Mouse (Mus musculus): ENCODE data around the gene Olfr1395. TPM values are rescaled to one million over a fixed set of nuclear protein-coding genes. Genes with fewer than 3 reads are reported as not detected.

Olfr1395 gene
- total RNA-seq (2021), result not detected
- long read RNA-seq, experiment 1, result 0 reads
- long read RNA-seq, experiment 2, result 0 reads

GRCm38 (mm10) chr11:49141974-49142373 is at the start of gene Olfr1395:
Olfr1395 (plus strand) TSS chr11:49142274.
- Histone ChIP-seq H3K27ac (no peak within 1 kb of the TSS), H3K4me3 (no peak within 1 kb of the TSS)
- DNase-seq, result no peak
- no peak for TF ChIP-seq CTCF (IDR thresholded peaks at IDR 0.05)
- intact Hi-C loops (cut with DNase I), result no loop called here

DNA sequence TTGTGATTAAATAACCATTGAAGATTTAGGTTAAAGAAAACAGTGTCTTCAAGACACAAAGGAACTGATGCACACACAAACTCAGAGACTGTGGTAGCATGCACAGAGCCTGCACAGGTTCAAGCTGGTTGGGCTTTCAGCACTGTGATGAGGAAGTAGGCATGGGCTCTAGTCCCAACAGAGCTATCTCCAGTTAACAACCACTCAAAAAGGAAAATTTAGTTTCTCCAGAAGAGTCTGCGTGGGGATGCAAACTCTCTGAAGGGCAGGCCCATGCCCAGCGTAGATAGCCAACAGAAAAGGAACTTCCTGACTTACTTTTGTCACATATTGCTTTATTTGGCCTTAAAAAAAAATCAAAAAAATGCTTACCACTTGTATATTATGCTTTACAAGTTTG is 49.3 kb upstream of the Olfr1395 start:
- TF ChIP-seq CTCF (IDR thresholded peaks at IDR 0.05), result no peak
- Histone ChIP-seq H3K27ac (no peak overlapping the region), H3K4me3 (no peak overlapping the region)
- intact Hi-C loops (cut with DNase I), result no loop called here
- DNase-seq, result no peak

- no peak for DNase-seq
- Histone ChIP-seq H3K27ac (no peak overlapping the region), H3K4me3 (no peak overlapping the region)
- intact Hi-C loops (cut with DNase I), result no loop called here
- TF ChIP-seq CTCF (IDR thresholded peaks at IDR 0.05), result no peak
These were observed 48.0 kb upstream of the Olfr1395 start for GRCm38 (mm10) chr11:49093861-49094660.

GRCm38 (mm10) chr11:49095367-49095766 is 46.7 kb upstream of the Olfr1395 start:
- TF ChIP-seq CTCF (IDR thresholded peaks at IDR 0.05), result no peak
- no peak overlapping the region for H3K4me3 ChIP-seq
- DNase-seq, result no peak
- H3K27ac ChIP-seq, result no peak overlapping the region
- intact Hi-C loops (cut with DNase I), result no loop called here

- TF ChIP-seq CTCF (IDR thresholded peaks at IDR 0.05), result no peak
- DNase-seq, result no peak
- no peak overlapping the region for H3K27ac ChIP-seq
- H3K4me3 ChIP-seq, result no peak overlapping the region
- intact Hi-C loops (cut with DNase I), result no loop called here
These were observed 41.7 kb upstream of the Olfr1395 start for GRCm38 (mm10) chr11:49100409-49100808.

GRCm38 (mm10) chr11:49101500-49101899 is 40.6 kb upstream of the Olfr1395 start:
- TF ChIP-seq CTCF (IDR thresholded peaks at IDR 0.05), result no peak
- Histone ChIP-seq H3K4me3 (no peak overlapping the region), H3K27ac (no peak overlapping the region)
- no peak for DNase-seq
- intact Hi-C loops (cut with DNase I), result no loop called here

DNA sequence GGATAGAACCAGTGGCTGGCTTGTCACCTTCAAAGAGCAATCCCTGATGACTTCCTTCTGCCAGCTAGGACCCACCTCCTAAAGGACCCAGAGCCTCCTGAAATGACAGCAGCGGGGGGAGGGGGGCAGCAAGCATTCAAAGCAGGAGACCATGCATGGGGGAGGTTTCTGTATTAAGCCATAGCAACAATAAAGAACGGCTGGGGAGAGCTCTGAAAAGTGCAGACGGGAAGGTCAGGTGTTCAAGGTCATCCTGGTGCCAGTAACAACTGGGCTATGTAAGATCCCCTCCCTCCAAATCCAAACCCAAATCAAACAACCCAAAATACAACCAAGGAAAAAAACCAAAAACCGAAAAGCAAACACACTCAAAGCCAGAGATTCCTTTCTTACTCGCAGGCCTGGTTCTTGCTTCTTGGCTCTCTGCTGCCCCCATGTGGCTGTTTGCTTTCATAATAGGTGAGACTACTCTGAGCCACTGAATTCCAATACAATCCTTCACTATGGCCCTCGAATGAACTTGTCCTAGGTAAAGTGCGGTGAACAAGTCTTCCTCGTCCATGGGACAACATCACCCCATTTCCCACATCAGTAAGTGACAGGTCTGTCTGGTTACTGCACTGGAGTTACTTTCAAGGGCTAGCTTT is 38.9 kb upstream of the Olfr1395 start:
- DNase-seq, result peak; percentile 88
- Histone ChIP-seq H3K27ac (no peak overlapping the region), H3K4me3 (no peak overlapping the region)
- intact Hi-C loops (cut with DNase I), result loop anchor here (1.0 kb wide), 1 partner anchor 229 kb away; no protein-coding TSS in a partner anchor
- peak; percentile 88 for TF ChIP-seq CTCF (IDR thresholded peaks at IDR 0.05)

DNA sequence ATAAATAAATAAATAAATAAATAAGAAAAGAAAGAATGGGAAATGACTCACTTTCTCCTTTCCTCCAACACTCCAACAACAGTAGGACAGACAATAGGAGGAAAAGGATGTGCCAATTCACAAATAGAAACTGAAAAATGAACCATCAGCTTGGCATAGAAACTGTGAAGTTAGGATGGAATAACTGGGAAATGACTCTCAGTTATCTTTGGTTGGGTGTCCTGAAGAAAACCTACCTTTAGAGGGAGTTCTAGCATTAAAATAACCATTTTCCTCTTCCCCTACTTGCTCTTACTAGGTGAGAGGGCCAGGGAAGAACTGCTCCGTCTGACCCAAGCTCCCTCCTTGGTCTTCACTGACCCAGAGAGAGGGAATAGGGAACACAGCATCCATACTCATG is 36.3 kb upstream of the Olfr1395 start:
- DNase-seq, result no peak
- Histone ChIP-seq H3K27ac (no peak overlapping the region), H3K4me3 (no peak overlapping the region)
- intact Hi-C loops (cut with DNase I), result loop anchor here (5.0 kb wide), 1 partner anchor 333 kb away; no protein-coding TSS in a partner anchor
- TF ChIP-seq CTCF (IDR thresholded peaks at IDR 0.05), result peak; percentile 8; the same call in 1 of the 2 replicates

DNA sequence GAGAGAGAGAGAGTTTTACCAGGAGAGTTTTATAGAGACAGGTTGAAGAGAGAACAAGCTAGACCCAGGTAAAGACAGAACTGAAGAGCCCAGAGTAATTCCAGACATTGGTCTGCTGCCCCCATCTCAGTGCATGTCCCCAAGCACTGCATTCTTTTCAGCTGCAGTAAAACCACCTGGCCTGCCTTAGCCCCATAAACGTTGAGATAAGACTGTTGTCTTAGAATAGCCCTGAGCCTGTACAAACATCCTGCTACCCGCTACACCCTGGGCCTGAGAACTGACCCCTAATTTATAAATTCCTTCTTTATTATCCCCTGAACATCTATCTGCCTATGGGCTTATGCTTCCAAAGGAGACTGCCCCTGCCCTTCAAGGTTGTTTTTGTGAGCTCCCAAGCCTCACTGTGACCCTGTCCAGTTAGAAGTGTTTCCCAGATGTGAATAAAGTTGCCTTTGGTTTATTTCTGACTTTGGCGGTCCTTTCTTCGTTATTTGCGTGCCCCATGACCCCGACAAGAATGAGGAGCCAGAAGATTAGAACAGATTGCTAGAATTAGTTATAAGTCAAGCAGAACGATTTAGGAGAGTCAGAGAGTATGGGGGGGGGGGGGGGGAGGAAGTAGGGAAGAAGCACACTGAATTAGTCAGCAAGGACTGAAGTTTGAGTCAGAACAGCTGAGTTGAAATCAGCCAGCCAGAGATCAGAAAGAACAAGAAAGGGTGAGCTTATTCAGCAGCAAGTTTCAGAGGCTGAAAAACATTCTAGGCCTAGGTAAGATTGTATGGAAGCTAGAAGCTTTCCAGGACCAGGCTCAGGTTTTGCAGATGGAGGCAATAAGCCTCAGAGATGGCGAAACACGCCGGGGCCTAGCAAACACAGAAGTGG is 34.2 kb upstream of the Olfr1395 start:
- no peak for DNase-seq
- H3K4me3 ChIP-seq, result no peak overlapping the region
- intact Hi-C loops (cut with DNase I), result loop anchor here (5.0 kb wide), 1 partner anchor 336 kb away; no protein-coding TSS in a partner anchor
- no peak for TF ChIP-seq CTCF (IDR thresholded peaks at IDR 0.05)
- H3K27ac ChIP-seq, result no peak overlapping the region

DNA sequence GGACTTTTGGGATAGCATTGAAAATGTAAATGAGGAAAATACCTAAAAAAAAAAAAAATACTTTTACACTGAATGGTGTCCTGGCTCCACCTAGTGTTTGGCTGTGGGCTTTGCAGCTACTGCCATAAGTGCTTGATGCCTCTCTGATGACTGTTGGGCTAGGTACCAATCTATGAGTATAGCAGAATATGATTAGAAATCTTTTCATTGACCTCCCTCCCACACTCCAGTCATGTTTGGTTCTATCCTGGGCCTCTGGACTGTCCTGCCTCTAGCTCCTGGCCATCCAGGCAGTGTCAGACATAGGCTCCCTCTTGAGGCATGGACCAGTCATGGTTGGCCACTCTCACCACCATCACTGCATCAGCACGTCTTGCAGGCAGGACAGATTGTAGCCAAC is 33.2 kb upstream of the Olfr1395 start:
- Histone ChIP-seq H3K4me3 (no peak overlapping the region), H3K27ac (no peak overlapping the region)
- peak; percentile 66 for TF ChIP-seq CTCF (IDR thresholded peaks at IDR 0.05)
- peak; percentile 22 for DNase-seq
- intact Hi-C loops (cut with DNase I), result loop anchor here (5.0 kb wide), 1 partner anchor 337 kb away; no protein-coding TSS in a partner anchor

DNA sequence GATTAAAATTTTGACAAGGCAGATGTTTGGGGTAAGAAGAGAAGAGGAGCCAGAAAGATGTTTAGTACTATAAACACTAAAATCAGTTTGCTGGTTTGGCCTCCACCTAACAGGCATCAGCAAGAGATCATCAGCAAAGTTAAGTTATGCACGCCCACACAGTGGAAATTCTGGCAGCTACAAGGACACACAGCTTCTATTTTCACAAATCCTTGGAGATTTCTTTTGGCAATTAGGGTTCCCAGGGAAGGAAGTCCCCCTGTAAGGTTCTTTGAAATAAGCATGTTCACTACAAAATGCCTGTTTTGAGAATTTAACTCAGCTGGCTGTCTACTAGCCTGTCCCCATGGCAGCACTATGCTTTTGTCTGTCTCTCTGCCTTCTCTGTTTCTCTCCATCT is 31.1 kb upstream of the Olfr1395 start:
- Histone ChIP-seq H3K4me3 (no peak overlapping the region), H3K27ac (no peak overlapping the region)
- DNase-seq, result no peak
- intact Hi-C loops (cut with DNase I), result no loop called here
- no peak for TF ChIP-seq CTCF (IDR thresholded peaks at IDR 0.05)

GRCm38 (mm10) chr11:49112624-49113219 is 29.4 kb upstream of the Olfr1395 start:
- TF ChIP-seq CTCF (IDR thresholded peaks at IDR 0.05), result no peak
- no peak for DNase-seq
- H3K4me3 ChIP-seq, result no peak overlapping the region
- H3K27ac ChIP-seq, result no peak overlapping the region
- intact Hi-C loops (cut with DNase I), result no loop called here

Measured in gastrocnemius, adult 2 months (tissue).